Mouse (Mus musculus) forebrain, postnatal 0 days (tissue): ENCODE results near the gene N4bp2. TPM values are rescaled to one million over a fixed set of nuclear protein-coding genes. Genes with fewer than 3 reads are reported as not detected.

Experiments used
- ATAC-seq: fragments of 200-750 bp; cut with Nextera tagmentation; 2 replicates; pipeline ENCODE4 v1.8.0; 2017; ENCODE audit warnings: mild to moderate bottlenecking, moderate library complexity
- DNase-seq: peaks from one replicate; pipeline ENCODE4 v3.0.0-alpha.2; 2015
- H3K27ac ChIP-seq: fragments of 300-500 bp; sonication (generic); 2 replicates; pipeline ENCODE4 v1.5.1; 2014; ENCODE audit warnings: low read depth, mild to moderate bottlenecking, antibody characterized with exemption, low read length, moderate library complexity, mixed read lengths
- H3K27me3 ChIP-seq: fragments of 300-500 bp; sonication (generic); 2 replicates; pipeline ENCODE4 v1.6.1; 2014; ENCODE audit warnings: mild to moderate bottlenecking, low read length, mixed read lengths; ENCODE audit not compliant: insufficient read depth
- H3K36me3 ChIP-seq: fragments of 300-500 bp; sonication (generic); 2 replicates; pipeline ENCODE4 v1.6.1; 2014; ENCODE audit warnings: mild to moderate bottlenecking, moderate library complexity; ENCODE audit not compliant: insufficient read depth
- H3K4me1 ChIP-seq: fragments of 300-500 bp; sonication (generic); 2 replicates; pipeline ENCODE4 v1.6.1; 2014; ENCODE audit warnings: antibody characterized with exemption; ENCODE audit not compliant: insufficient read depth
- H3K4me2 ChIP-seq: fragments of 300-500 bp; sonication (generic); 2 replicates; pipeline ENCODE4 v1.6.1; 2014; ENCODE audit warnings: low read depth, mild to moderate bottlenecking, moderate library complexity
- H3K4me3 ChIP-seq: fragments of 300-500 bp; sonication (generic); 2 replicates; pipeline ENCODE4 v1.5.1; 2014; ENCODE audit warnings: low read depth, low read length, mixed read lengths
- H3K9ac ChIP-seq: fragments of 300-500 bp; sonication (generic); 2 replicates; pipeline ENCODE4 v1.6.1; 2014; ENCODE audit warnings: mild to moderate bottlenecking
- H3K9me3 ChIP-seq: fragments of 300-500 bp; sonication (generic); 2 replicates; pipeline ENCODE4 v1.6.1; 2016; ENCODE audit warnings: low read length
- CTCF ChIP-seq: sonication (generic); IDR thresholded peaks from 2 replicates; pipeline ENCODE4 v1.5.1; 2016; ENCODE audit warnings: antibody characterized with exemption, control low read depth, low read depth
- WGBS: fragments of 180-500 bp; shearing (Covaris S2); extraction: QIAGEN DNeasy Blood & Tissue Kit; methylation state at CpG from one replicate; pipeline ENCODE4 v1.1.7; 2014; 5-methylcytosine and 5-hydroxymethylcytosine counted together
- polyA plus RNA-seq: library from polyadenylated mRNA; unstranded; fragments of >200 nt; fragmentation: Nextera tagmentation; extraction: Ambion mirVana; gene quantifications from 2 replicates; pipeline ENCODE4 v1.2.1, GENCODE M21; 2015
- total RNA-seq: library from RNA; depleted of rRNA; stranded (reverse); fragments of >200 nt; gene quantifications from 2 replicates; pipeline ENCODE4 v1.2.3, GENCODE M21; 2014

Gene N4bp2
- total and polyA plus RNA-seq, 2 experiments from 2014 or later = 8.6 to 37.7 TPM

DNA sequence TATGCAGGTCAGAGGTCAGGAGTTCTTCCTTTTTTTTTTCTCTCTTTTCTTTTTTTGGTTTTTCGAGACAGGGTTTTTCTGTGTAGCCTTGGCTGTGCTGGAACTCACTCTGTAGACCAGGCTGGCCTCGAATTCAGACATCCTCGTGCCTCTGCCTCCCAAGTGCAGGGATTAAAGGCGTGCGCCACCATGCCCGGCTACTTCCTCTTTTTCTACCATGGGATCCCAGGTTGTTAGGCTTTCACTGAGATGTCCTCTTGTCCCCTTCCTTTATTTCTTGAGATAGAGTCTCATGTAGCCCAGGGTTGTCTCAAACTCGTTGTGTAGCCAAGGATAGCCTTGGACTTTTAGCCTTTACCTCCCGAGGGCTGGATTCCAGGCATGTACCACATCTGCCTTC lies 83.2 kb downstream of the N4bp2 start:
- Histone ChIP-seq H3K4me2 (no peak overlapping the region), H3K27ac (no peak overlapping the region), H3K36me3 (no peaks in the 10 kb centered on the region), H3K4me3 (no peak overlapping the region), H3K9me3 (no peaks in the 10 kb centered on the region), H3K4me1 (no peaks in the 10 kb centered on the region), H3K27me3 (no peaks in the 10 kb centered on the region), H3K9ac (no peak overlapping the region)
- 85% methylated on average over 8 of the region's 8 CpGs for WGBS
- ATAC-seq = no peak
- no peak for TF ChIP-seq CTCF
- no peak for DNase-seq

DNA sequence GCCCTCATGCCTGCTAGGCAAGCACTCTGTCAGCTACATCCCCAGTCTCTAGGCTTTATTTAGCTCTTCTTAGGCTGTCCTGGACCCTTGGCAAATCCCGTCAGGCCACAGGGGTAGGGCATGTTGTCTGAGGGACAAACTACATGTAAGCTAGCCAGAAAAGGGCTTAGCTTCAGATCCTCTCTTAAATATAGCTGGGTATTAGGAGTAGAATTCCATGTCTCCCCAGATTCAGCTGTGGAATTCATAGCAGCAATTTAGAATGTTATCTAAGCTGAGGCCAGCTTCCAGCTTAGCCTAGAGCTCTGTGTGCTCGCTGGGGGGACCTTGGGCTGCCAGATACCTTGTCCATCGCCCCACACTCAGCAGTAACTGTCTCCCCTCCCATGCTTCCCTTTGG lies 83.6 kb downstream of the N4bp2 start:
- 87% methylated on average over 3 of the region's 3 CpGs for WGBS
- ATAC-seq = no peak

DNA sequence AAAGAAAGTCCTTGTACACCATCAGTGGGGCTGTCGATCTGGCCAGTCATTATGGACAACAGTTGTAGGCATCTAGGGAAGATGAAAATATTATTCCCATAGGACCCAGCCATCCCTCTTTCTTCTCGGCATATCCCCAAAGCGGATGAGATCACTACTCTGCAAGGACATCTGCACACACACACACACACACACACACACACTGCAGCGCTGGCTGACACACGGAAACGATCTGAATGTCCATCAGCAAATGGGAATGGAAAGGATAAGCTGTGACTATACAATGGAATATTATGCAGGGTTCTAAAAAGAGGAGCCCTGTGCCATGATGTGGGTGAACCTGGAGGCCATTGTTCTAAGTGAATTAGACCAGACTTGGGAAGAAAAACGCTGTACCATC lies 84.3 kb downstream of the N4bp2 start:
- no peaks in the 10 kb centered on the region for H3K4me1 ChIP-seq
- H3K27me3 ChIP-seq = no peaks in the 10 kb centered on the region
- no peak overlapping the region for H3K9ac ChIP-seq
- WGBS = 82% methylated on average over 7 of the region's 7 CpGs
- no peak for TF ChIP-seq CTCF
- no peak overlapping the region for H3K4me2 ChIP-seq
- H3K9me3 ChIP-seq = no peaks in the 10 kb centered on the region
- DNase-seq = no peak
- no peaks in the 10 kb centered on the region for H3K36me3 ChIP-seq
- ATAC-seq = no peak
- H3K4me3 ChIP-seq = no peak overlapping the region
- no peak overlapping the region for H3K27ac ChIP-seq

More for the DNA sequence above, 83.6 kb downstream of the N4bp2 start:
- TF ChIP-seq CTCF = no peak
- Histone ChIP-seq H3K27ac (no peak overlapping the region), H3K9ac (no peak overlapping the region), H3K4me3 (no peak overlapping the region), H3K4me1 (no peaks in the 10 kb centered on the region), H3K9me3 (no peaks in the 10 kb centered on the region), H3K4me2 (no peak overlapping the region), H3K27me3 (no peaks in the 10 kb centered on the region), H3K36me3 (no peaks in the 10 kb centered on the region)
- no peak for DNase-seq

DNA sequence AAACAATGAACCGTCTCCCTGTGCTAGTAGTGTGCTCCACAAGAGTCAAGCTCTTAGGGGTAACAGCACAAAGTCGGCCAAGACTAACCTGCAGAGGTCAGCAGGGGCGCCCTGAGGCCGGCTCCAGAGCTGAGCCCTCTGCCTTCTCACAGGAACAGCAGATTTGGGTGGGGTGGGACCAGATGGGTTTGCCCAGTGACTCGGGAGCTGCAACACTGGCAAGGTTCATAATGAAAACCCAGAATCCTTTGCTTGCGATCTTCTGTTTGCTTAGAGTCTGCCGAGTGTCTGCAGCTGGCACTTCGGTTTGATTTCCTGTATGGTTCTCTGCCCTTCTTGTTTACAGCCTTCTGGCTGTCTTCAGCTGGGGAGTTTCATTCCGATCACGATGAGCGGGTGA lies 87.4 kb downstream of the N4bp2 start:
- ATAC-seq = peak; percentile 43; the same call in 1 of the 2 replicates
- WGBS = 59% methylated on average over 11 of the region's 11 CpGs
- no peak for DNase-seq
- H3K27ac ChIP-seq = no peak overlapping the region
- no peaks in the 10 kb centered on the region for H3K27me3 ChIP-seq
- no peaks in the 10 kb centered on the region for H3K4me1 ChIP-seq
- H3K36me3 ChIP-seq = no peaks in the 10 kb centered on the region
- no peak overlapping the region for H3K9ac ChIP-seq
- no peaks in the 10 kb centered on the region for H3K9me3 ChIP-seq
- no peak for TF ChIP-seq CTCF
- no peak overlapping the region for H3K4me3 ChIP-seq
- H3K4me2 ChIP-seq = no peak overlapping the region

DNA sequence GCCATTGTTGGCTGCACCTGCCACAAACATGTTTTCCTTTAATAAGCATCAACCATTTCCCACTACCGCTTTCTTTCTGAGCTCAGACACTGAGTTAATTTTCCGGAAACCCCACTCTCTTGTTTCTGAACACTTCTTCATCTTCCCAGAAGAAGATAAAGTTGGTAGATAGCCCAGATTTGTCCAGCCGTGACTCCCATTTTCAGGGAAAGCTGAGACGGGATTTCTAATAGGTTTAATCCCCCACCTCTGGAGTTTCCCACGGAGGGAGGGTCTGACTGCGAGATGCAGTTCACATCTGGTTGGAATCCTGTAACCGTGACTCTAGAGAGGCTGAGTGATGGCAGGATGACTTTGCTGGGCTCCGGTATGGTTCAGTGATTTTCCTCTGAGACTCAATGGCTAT lies 91.5 kb downstream of the N4bp2 start:
- no peaks in the 10 kb centered on the region for H3K27me3 ChIP-seq
- H3K4me1 ChIP-seq = no peaks in the 10 kb centered on the region
- no peak overlapping the region for H3K4me3 ChIP-seq
- no peaks in the 10 kb centered on the region for H3K36me3 ChIP-seq
- H3K4me2 ChIP-seq = no peak overlapping the region
- no peak for DNase-seq
- no peak for ATAC-seq
- no peak overlapping the region for H3K9ac ChIP-seq
- no peak overlapping the region for H3K27ac ChIP-seq
- H3K9me3 ChIP-seq = no peaks in the 10 kb centered on the region
- TF ChIP-seq CTCF = no peak
- WGBS = 45% methylated on average over 8 of the region's 8 CpGs

DNA sequence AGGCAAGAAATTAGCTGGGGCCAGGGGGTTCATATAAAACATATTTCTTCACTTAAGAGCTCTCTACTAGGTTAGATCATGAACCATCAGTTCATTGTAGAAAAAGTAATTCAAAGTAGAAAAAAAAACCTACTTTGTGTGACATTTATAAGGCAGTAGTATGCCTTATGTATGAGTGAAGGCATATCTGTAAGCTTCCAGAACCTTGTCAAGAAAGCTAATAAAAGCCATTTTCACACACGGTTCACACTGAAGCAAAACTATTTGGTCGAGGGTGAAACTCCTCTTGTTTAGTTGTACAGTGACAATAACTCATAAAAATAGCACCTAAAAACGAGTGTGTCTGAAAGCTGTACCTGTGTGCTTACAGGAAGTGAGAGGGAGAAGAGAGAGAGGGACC lies 92.2 kb downstream of the N4bp2 start:
- WGBS = 74% methylated on average over 3 of the region's 3 CpGs
- Histone ChIP-seq H3K27me3 (no peaks in the 10 kb centered on the region), H3K4me2 (no peak overlapping the region), H3K27ac (no peak overlapping the region), H3K9ac (no peak overlapping the region), H3K4me3 (no peak overlapping the region), H3K4me1 (no peaks in the 10 kb centered on the region), H3K9me3 (no peaks in the 10 kb centered on the region), H3K36me3 (no peaks in the 10 kb centered on the region)
- TF ChIP-seq CTCF = no peak
- no peak for DNase-seq
- no peak for ATAC-seq

DNA sequence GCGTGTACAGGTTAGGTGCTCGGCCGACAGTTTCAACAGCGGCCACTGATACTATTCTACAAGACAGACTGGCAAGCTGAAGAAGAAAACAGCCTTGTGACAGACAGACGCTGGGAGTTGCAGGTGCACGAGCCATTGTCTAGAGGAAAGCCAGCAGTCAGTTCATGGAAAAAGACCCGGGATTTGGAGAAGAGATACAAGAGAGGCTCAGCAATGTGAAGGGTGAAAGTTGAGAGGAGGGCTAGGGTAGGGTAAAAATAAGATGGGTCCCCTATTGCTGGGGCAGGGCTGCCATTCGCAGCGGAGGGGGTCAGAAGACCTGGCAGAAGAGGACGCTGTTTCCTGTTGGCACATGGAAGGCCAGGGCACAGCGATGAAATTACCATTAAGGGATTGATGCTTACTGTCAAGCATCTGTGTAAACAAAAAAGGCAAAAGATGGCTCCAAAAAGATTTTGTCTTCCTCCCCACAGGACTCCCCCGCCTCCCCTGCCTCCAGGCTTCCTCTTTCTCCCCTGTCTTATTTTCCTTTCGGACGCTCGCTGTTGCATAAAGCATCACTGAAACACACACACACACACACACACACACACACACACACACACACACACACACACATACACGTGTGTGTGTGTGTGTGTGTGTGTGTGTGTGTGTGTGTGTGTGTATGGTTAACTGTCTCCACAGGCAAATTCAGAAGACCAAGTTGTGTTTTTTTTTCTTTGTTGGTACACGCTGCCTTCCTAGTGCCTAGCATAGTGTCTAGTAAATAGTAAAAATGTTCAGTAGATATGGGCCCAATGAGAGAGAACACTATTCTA lies 93.5 kb downstream of the N4bp2 start:
- ATAC-seq = no peak
- Histone ChIP-seq H3K9me3 (no peaks in the 10 kb centered on the region), H3K9ac (no peak overlapping the region), H3K27ac (no peak overlapping the region), H3K4me3 (no peak overlapping the region), H3K36me3 (no peaks in the 10 kb centered on the region), H3K4me2 (no peak overlapping the region), H3K27me3 (no peaks in the 10 kb centered on the region), H3K4me1 (no peaks in the 10 kb centered on the region)
- no peak for TF ChIP-seq CTCF
- DNase-seq = no peak
- WGBS = 80% methylated on average over 16 of the region's 17 CpGs
